Comparison of ENCODE assay signal across 8 mouse cellular contexts in the genomic region with DNA sequence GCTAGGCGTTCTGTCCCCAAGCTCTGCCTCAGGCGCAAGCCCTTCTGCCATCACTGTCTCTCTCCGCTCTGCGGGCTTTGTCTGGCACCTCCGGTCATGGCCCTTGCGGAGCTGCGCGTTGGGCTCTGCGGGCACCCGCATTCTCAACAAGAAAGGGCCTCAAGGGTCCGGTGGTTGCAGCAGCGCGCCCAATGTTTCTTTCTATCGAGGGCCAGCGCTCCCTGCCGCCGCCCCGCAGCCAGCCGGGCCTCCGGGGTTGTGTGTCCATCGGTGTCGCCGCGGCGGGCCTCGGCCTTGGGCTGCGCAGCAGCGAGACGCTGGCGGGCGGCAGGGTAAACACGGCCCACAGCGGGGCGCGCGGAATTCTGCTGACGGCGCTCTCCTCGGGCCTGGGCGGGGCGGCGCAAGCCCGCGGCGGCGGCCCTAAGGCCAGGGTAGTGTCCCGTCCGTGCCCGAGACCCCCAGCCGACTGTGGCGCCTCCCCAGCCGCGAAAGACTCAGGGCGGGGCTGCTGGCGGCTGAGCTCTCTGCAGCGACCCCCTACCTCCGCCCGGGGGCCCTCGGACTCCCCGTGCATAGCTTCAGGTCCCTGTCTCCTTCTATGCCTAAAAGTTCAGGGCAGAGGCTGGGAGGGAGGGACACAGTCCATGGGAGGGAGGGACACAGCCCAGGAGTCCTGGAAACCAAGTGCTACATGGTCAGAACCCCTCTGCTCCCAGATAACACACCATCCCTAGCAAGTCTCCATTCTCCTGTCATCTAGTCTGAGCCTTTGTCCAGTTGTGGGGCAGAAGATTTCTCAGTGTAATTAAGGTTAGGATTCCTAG.
DNase-seq lines count a peak whose midpoint lies in the region; ATAC-seq and TF ChIP-seq lines count a peak whose summit lies in the region.

No protein-coding gene starts in this region.

- 10% methylated on average over 60 of the region's 60 CpGs for WGBS in embryonic facial prominence, embryonic 12.5 days
- WGBS in heart, embryonic 13.5 days = 9% methylated on average over 52 of the region's 60 CpGs
- 28% methylated on average over 50 of the region's 60 CpGs for WGBS in kidney, postnatal 0 days
- 17% methylated on average over 42 of the region's 60 CpGs for WGBS in lung, embryonic 14.5 days

- ATAC-seq in embryonic facial prominence, embryonic 12.5 days (ENCODE audit: insufficient number of reproducible peaks, insufficient read depth, low FRiP score, low TSS enrichment) = peak; percentile 38; the same call in 1 of the 2 replicates
- peak; percentile 48; the same call in 1 of the 2 replicates for ATAC-seq in heart, embryonic 13.5 days (ENCODE audit: extremely low read depth, insufficient number of reproducible peaks, low FRiP score, low TSS enrichment)
- peak; percentile 67 for ATAC-seq in kidney, postnatal 0 days (replicated peaks; ENCODE audit: low FRiP score, low read depth)
- ATAC-seq in lung, embryonic 14.5 days (ENCODE audit: insufficient read depth) = peak; percentile 77

- TF ChIP-seq CTCF in layer of hippocampus, adult 2 months (conservative IDR thresholded peaks at IDR 0.05) = no peak
- no peak for TF ChIP-seq CTCF in kidney, postnatal 0 days (IDR thresholded peaks at IDR 0.05; ENCODE audit: low read depth)
- TF ChIP-seq CTCF in lung, embryonic 14.5 days (IDR thresholded peaks at IDR 0.05; ENCODE audit: low read depth) = no peak

- no peaks in the 10 kb centered on the region for H3K36me3 ChIP-seq in embryonic facial prominence, embryonic 12.5 days
- H3K36me3 ChIP-seq in heart, embryonic 13.5 days = no peaks in the 10 kb centered on the region
- H3K36me3 ChIP-seq in kidney, postnatal 0 days (ENCODE audit: insufficient read depth, low read length) = no peaks in the 10 kb centered on the region
- no peaks in the 10 kb centered on the region for H3K36me3 ChIP-seq in lung, embryonic 14.5 days (ENCODE audit: insufficient read depth)

- peak overlapping the region; percentile 53 for H3K9ac ChIP-seq in embryonic facial prominence, embryonic 12.5 days
- peak overlapping the region; percentile 80 for H3K9ac ChIP-seq in heart, embryonic 13.5 days
- H3K9ac ChIP-seq in kidney, postnatal 0 days (ENCODE audit: low read depth, low read length) = peak overlapping the region; percentile 51
- peak overlapping the region; percentile 58 for H3K9ac ChIP-seq in lung, embryonic 14.5 days

- DNase-seq in layer of hippocampus, adult 2 months (ENCODE audit: low spot score in 2 of 2) = peak in 1 of 2 experiments; percentile 10
- no peak for DNase-seq in layer of hippocampus, adult 9-10 months (ENCODE audit: low spot score)
- peak; percentile 35 for DNase-seq in kidney, postnatal 0 days (ENCODE audit: low spot score)
- peak; percentile 72 for DNase-seq in lung, embryonic 14.5 days
- peak; percentile 19 for DNase-seq in ovary, postnatal 10 days (ENCODE audit: low spot score)
- no peak for DNase-seq in c-Kit-positive CD71-positive TER-119-positive erythroid progenitor cells, embryonic 14.5 days (ENCODE audit: low spot score)

- peak overlapping the region; percentile 57 for H3K4me2 ChIP-seq in embryonic facial prominence, embryonic 12.5 days (replicated peaks)
- peak overlapping the region; percentile 71 for H3K4me2 ChIP-seq in heart, embryonic 13.5 days
- peak overlapping the region; percentile 57 for H3K4me2 ChIP-seq in kidney, postnatal 0 days (ENCODE audit: low read length)
- peak overlapping the region; percentile 60 for H3K4me2 ChIP-seq in lung, embryonic 14.5 days

- no peaks in the 10 kb centered on the region for H3K9me3 ChIP-seq in embryonic facial prominence, embryonic 12.5 days
- no peaks in the 10 kb centered on the region for H3K9me3 ChIP-seq in heart, embryonic 13.5 days
- no peaks in the 10 kb centered on the region for H3K9me3 ChIP-seq in kidney, postnatal 0 days (replicated peaks; ENCODE audit: low read length)
- no peaks in the 10 kb centered on the region for H3K9me3 ChIP-seq in lung, embryonic 14.5 days (ENCODE audit: low read depth, low read length)

- peak overlapping the region; percentile 50 for H3K4me3 ChIP-seq in layer of hippocampus, adult 2 months
- peak overlapping the region; percentile 32 for H3K4me3 ChIP-seq in embryonic facial prominence, embryonic 12.5 days
- H3K4me3 ChIP-seq in heart, embryonic 13.5 days = peak overlapping the region; percentile 47
- peak overlapping the region; percentile 23 for H3K4me3 ChIP-seq in kidney, postnatal 0 days (replicated peaks; ENCODE audit: low read depth, low read length)
- peak overlapping the region; percentile 32 for H3K4me3 ChIP-seq in lung, embryonic 14.5 days (ENCODE audit: low read depth, low read length)

- H3K27me3 ChIP-seq in embryonic facial prominence, embryonic 12.5 days = peaks cover 60% of the 10 kb centered on the region
- peaks cover 69% of the 10 kb centered on the region for H3K27me3 ChIP-seq in heart, embryonic 13.5 days (replicated peaks)
- no peaks in the 10 kb centered on the region for H3K27me3 ChIP-seq in kidney, postnatal 0 days (ENCODE audit: insufficient read depth, low read length)
- no peaks in the 10 kb centered on the region for H3K27me3 ChIP-seq in lung, embryonic 14.5 days (ENCODE audit: insufficient read depth, low read length)

- peak overlapping the region; percentile 48; the same call in 1 of the 2 replicates for H3K27ac ChIP-seq in layer of hippocampus, adult 2 months
- peak overlapping the region; percentile 63; the same call in 1 of the 2 replicates for H3K27ac ChIP-seq in embryonic facial prominence, embryonic 12.5 days
- peak overlapping the region; percentile 73 for H3K27ac ChIP-seq in heart, embryonic 13.5 days (replicated peaks)
- peak overlapping the region; percentile 72 for H3K27ac ChIP-seq in kidney, postnatal 0 days
- peak overlapping the region; percentile 75 for H3K27ac ChIP-seq in lung, embryonic 14.5 days (ENCODE audit: low read depth)

- peaks cover 20% of the 10 kb centered on the region; the same call in 1 of the 2 replicates for H3K4me1 ChIP-seq in embryonic facial prominence, embryonic 12.5 days
- peaks cover 44% of the 10 kb centered on the region for H3K4me1 ChIP-seq in heart, embryonic 13.5 days
- peaks cover 4% of the 10 kb centered on the region; the same call in 1 of the 2 replicates for H3K4me1 ChIP-seq in kidney, postnatal 0 days (replicated peaks; ENCODE audit: insufficient read depth, low read length)
- peaks cover 8% of the 10 kb centered on the region; the same call in 1 of the 2 replicates for H3K4me1 ChIP-seq in lung, embryonic 14.5 days (ENCODE audit: insufficient read depth)

Comparison
In these comparisons a context has a peak if more than half of its experiments do, and no peak if none do; other contexts are left out.
1. DNase-seq: peak in kidney, postnatal 0 days (single experiment), lung, embryonic 14.5 days (single experiment) and ovary, postnatal 10 days (single experiment); none in layer of hippocampus, adult 9-10 months (single experiment) and c-Kit-positive CD71-positive TER-119-positive erythroid progenitor cells, embryonic 14.5 days (single experiment).
2. Peak in every context shown above with its lines, with median percentiles within 50 percentile points of each other: H3K27ac ChIP-seq, H3K4me3 ChIP-seq, ATAC-seq, H3K4me2 ChIP-seq and H3K9ac ChIP-seq.